Mouse (Mus musculus) heart, embryonic 12.5 days (tissue): ENCODE measurements around the gene Epor. TPM values are rescaled to one million over a fixed set of nuclear protein-coding genes. Genes with fewer than 3 reads are reported as not detected.
A peak's percentile ranks its signal among the peaks of the same experiment; 100 is the strongest.

Source experiments
- ATAC-seq: fragments of 200-750 bp; cut with Nextera tagmentation; 2 replicates; pipeline ENCODE4 v1.8.0; 2017; ENCODE audit warnings: moderate TSS enrichment, moderate library complexity; ENCODE audit not compliant: insufficient number of reproducible peaks, low FRiP score
- H3K27ac ChIP-seq: fragments of 300-500 bp; sonication (generic); 2 replicates; pipeline ENCODE4 v1.5.1; 2016; ENCODE audit warnings: mild to moderate bottlenecking, moderate library complexity; ENCODE audit not compliant: poor library complexity, severe bottlenecking
- H3K27me3 ChIP-seq: fragments of 300-500 bp; sonication (generic); replicated peaks from 2 replicates; pipeline ENCODE4 v1.6.1; 2016; ENCODE audit warnings: mild to moderate bottlenecking, moderate library complexity
- H3K36me3 ChIP-seq: fragments of 300-500 bp; sonication (generic); 2 replicates; pipeline ENCODE4 v1.6.1; 2016; ENCODE audit warnings: mild to moderate bottlenecking, moderate library complexity
- H3K4me1 ChIP-seq: fragments of 300-500 bp; sonication (generic); replicated peaks from 2 replicates; pipeline ENCODE4 v1.6.1; 2016; ENCODE audit warnings: mild to moderate bottlenecking
- H3K4me2 ChIP-seq: fragments of 300-500 bp; sonication (generic); 2 replicates; pipeline ENCODE4 v1.6.1; 2016; ENCODE audit warnings: mild to moderate bottlenecking, moderate library complexity
- H3K4me3 ChIP-seq: fragments of 300-500 bp; sonication (generic); 2 replicates; pipeline ENCODE4 v1.5.1; 2016; ENCODE audit warnings: mild to moderate bottlenecking
- H3K9ac ChIP-seq: fragments of 300-500 bp; sonication (generic); 2 replicates; pipeline ENCODE4 v1.6.1; 2016; ENCODE audit warnings: mild to moderate bottlenecking, moderate library complexity
- H3K9me3 ChIP-seq: fragments of 300-500 bp; sonication (generic); replicated peaks from 2 replicates; pipeline ENCODE4 v1.6.1; 2016; ENCODE audit warnings: mild to moderate bottlenecking, moderate library complexity
- WGBS: fragments of 180-500 bp; shearing (Covaris S2); methylation state at CpG from one replicate; pipeline ENCODE4 v1.1.7; 2016; 5-methylcytosine and 5-hydroxymethylcytosine counted together
- polyA plus RNA-seq: library from polyadenylated mRNA; unstranded; fragments of >200 nt; fragmentation: Nextera tagmentation; extraction: Ambion mirVana; gene quantifications from 2 replicates; pipeline ENCODE4 v1.2.1, GENCODE M21; 2016

The Epor gene
- polyA plus RNA-seq, 1 experiment from 2014 or later = 12.0 TPM

DNA sequence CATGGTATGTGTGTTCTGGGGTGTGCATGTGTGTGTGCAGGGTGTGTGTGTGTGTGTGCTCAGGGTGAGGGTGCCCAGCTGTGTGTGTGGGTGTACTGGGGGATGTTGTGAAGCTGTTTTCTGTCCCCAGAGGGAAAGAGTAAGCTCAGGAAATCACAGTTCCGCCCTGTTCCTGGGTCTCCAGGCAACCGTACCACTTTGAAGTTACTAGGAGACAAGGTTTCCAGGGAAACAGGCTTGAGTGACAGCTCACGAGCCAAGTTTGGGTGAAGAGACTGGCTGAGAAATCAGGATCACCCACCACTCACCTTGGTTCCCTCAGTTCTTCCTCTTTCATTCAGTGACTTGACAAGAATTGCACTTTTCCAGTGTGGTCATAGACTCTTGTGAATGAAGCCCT is 9.7 kb downstream of the Epor start:
- no peak for ATAC-seq
- no peaks in the 10 kb centered on the region for H3K9me3 ChIP-seq
- H3K27ac ChIP-seq = no peak overlapping the region
- H3K4me2 ChIP-seq = no peak overlapping the region
- H3K4me3 ChIP-seq = no peak overlapping the region
- H3K9ac ChIP-seq = no peak overlapping the region
- WGBS = 13% methylated on average over 3 of the region's 3 CpGs
- peaks cover 10% of the 10 kb centered on the region; the same call in 1 of the 2 replicates for H3K36me3 ChIP-seq
- H3K4me1 ChIP-seq = peaks cover 4% of the 10 kb centered on the region; the same call in 1 of the 2 replicates
- peaks cover 14% of the 10 kb centered on the region for H3K27me3 ChIP-seq

DNA sequence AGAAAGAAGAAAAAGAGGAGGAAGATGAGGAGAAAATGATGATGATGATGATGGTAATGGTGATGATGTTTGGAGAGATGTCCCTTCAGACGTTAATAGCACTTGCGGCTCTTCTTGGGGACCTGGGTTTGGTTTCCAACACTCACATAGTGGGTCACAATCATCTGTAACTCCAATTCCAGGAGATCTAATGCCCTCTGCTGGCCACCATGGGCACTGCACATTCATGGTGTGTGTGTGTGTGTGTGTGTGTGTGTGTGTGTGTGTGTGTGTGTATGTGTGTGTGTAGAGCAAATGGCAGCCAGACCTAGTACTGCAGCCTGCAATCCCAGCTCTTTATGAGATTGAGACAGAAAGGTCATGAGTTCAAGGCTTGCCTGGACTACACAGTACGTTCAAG is 11.3 kb downstream of the Epor start:
- 78% methylated on average over 3 of the region's 3 CpGs for WGBS
- no peak overlapping the region for H3K4me2 ChIP-seq
- H3K4me1 ChIP-seq = peaks cover 8% of the 10 kb centered on the region
- no peak overlapping the region for H3K4me3 ChIP-seq
- no peak overlapping the region for H3K27ac ChIP-seq
- no peak overlapping the region for H3K9ac ChIP-seq
- ATAC-seq = no peak
- H3K27me3 ChIP-seq = peaks cover 30% of the 10 kb centered on the region
- H3K9me3 ChIP-seq = no peaks in the 10 kb centered on the region
- no peaks in the 10 kb centered on the region for H3K36me3 ChIP-seq

DNA sequence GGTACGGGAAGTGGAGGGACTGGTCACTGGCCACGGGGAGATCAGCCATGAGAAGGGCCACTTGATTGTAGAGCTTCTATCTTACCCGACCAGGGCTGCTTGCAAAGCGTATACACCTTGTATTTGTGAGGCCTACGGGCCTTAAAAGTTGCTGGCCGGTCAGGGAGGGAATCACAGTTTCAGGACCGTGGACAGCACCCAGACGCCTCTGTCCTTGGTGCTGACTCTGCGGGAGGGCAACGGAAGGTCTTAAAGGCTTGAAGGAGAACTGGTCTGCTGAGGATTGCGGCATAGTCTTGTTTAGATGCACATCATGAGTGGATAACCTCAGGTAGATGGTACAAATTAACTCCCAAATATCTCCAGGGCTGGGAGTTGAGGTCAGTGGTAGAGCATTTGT is 13.0 kb downstream of the Epor start:
- H3K36me3 ChIP-seq = no peaks in the 10 kb centered on the region
- no peak overlapping the region for H3K9ac ChIP-seq
- ATAC-seq = no peak
- WGBS = 17% methylated on average over 11 of the region's 11 CpGs
- H3K9me3 ChIP-seq = no peaks in the 10 kb centered on the region
- no peak overlapping the region for H3K4me2 ChIP-seq
- H3K4me1 ChIP-seq = peaks cover 8% of the 10 kb centered on the region
- no peak overlapping the region for H3K27ac ChIP-seq
- H3K4me3 ChIP-seq = no peak overlapping the region
- peaks cover 43% of the 10 kb centered on the region for H3K27me3 ChIP-seq

DNA sequence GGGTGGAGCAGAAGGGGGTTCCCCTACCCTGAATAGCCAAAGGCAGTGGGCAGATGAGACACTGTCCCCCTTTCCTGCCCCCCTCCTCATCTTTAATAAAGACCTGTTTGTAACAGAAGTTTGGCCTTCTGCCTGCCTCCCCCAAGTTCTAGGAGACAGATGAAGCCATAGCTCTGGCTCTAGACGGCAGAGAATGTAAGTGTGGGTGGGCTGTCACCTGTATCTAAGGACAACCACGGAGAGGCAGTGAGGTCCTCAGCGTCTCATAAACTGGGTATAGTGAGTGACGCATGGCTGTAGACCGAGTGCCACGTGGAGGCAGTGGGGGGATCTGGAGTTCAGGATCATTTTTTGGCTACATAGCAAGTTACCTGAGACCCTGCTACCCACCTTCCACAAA is 14.5 kb downstream of the Epor start:
- Histone ChIP-seq H3K4me3 (no peak overlapping the region), H3K4me2 (no peak overlapping the region), H3K27ac (no peak overlapping the region), H3K4me1 (peaks cover 8% of the 10 kb centered on the region), H3K9me3 (no peaks in the 10 kb centered on the region), H3K27me3 (peaks cover 57% of the 10 kb centered on the region), H3K9ac (no peak overlapping the region), H3K36me3 (no peaks in the 10 kb centered on the region)
- no peak for ATAC-seq
- WGBS = 58% methylated on average over 6 of the region's 6 CpGs

DNA sequence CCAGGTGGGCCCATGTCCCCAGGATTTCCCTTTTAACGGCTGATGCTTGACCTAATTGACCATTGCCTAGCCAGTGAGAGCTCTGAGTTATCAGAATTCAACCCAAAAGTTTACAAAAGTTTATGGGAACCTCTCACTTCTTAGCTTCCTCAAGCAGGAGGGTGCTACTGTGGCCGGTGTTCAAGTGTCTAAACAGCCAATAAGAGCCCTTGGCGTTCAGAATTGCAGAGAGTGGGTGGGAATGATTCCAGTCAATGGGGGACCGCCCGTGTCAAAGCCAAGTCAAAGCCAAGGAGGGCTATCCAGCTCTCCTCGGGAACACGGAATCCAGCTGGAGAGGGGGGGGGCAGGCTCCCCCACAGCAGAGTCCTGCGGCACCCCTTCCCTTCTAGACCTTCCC is 15.2 kb downstream of the Epor start:
- H3K9me3 ChIP-seq = no peaks in the 10 kb centered on the region
- H3K27me3 ChIP-seq = peaks cover 62% of the 10 kb centered on the region
- WGBS = 55% methylated on average over 8 of the region's 8 CpGs

DNA sequence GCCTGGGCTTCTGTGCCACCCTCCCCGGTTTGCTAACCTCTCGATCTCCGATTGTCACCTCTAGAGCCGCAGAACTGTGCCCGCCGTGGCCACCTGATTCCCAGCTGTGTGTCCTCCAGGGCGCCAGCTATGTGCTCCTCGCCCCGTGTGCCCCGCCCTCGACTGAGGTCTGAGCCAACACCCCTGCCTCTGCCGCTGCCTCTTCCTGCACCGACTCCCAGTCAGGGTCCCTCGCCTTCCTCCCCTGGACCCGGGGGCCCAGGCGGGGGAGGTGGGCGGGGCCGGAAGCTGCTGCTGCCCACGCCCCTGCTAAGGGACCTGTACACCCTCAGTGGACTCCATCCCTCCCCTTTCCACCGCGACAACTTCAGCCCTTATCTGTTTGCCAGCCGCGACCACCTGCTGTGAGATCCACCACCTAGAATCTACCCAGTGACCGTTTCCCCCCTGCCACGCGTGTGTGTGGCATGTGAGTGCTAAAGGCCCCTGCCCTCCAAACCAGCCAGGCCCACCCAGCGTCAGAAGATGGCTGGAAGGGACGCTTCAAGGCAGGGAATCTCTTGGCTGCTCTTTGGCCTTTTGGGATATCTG is 15.7 kb downstream of the Epor start:
- H3K4me3 ChIP-seq = peak overlapping the region; percentile 18
- H3K9me3 ChIP-seq = no peaks in the 10 kb centered on the region
- H3K27me3 ChIP-seq = peaks cover 62% of the 10 kb centered on the region
- peaks cover 8% of the 10 kb centered on the region for H3K4me1 ChIP-seq
- no peak for ATAC-seq
- no peak overlapping the region for H3K9ac ChIP-seq
- 3% methylated on average over 26 of the region's 28 CpGs for WGBS
- no peak overlapping the region for H3K27ac ChIP-seq
- peak overlapping the region; percentile 45 for H3K4me2 ChIP-seq
- no peaks in the 10 kb centered on the region for H3K36me3 ChIP-seq

More for the DNA sequence above, 15.2 kb downstream of the Epor start:
- Histone ChIP-seq H3K36me3 (no peaks in the 10 kb centered on the region), H3K4me3 (no peak overlapping the region), H3K27ac (no peak overlapping the region), H3K4me2 (no peak overlapping the region), H3K9ac (no peak overlapping the region), H3K4me1 (peaks cover 8% of the 10 kb centered on the region)
- ATAC-seq = no peak

DNA sequence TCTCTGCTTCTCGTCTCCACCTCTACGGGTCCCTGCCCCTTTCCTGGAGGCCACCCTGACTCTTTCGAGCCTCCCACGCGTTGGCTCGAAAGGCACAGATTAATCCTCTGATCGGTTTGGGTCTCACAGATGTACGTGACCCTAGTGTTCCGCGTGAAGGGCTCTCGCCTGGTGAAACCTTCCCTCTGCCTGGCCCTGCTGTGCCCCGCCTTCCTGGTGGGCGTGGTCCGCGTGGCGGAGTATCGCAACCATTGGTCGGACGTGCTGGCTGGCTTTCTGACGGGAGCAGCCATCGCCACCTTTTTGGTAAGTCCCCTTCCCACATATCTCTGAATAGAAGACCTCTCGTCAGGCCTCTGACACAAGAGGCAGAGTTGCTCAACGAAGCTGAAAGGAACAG is 19.0 kb downstream of the Epor start:
- peaks cover 8% of the 10 kb centered on the region for H3K4me1 ChIP-seq
- ATAC-seq = no peak
- 13% methylated on average over 23 of the region's 23 CpGs for WGBS
- no peak overlapping the region for H3K4me3 ChIP-seq
- H3K9me3 ChIP-seq = no peaks in the 10 kb centered on the region
- H3K9ac ChIP-seq = no peak overlapping the region
- H3K36me3 ChIP-seq = peaks cover 4% of the 10 kb centered on the region; the same call in 1 of the 2 replicates
- no peak overlapping the region for H3K27ac ChIP-seq
- peak overlapping the region; percentile 8; the same call in 1 of the 2 replicates for H3K4me2 ChIP-seq
- peaks cover 54% of the 10 kb centered on the region for H3K27me3 ChIP-seq

DNA sequence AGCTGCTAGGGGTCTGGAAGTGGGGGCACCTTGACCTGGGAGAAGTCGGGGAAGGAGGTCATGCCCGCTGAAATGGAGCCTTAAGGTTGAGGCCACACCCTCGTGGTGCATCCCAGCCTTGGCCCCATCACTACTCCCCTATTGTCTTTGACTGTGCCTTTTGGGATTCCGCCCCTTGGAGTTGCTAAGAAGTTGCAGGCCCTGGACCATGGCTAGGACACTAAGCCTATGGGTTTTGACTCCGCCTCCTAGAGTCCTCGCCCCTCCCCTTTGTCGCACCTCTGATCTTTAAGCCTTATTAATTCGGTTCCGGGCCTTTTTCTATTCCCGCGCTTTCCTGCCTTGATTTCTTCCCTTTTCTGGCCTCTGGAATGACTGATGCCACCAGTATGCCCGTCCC is 19.7 kb downstream of the Epor start:
- peaks cover 4% of the 10 kb centered on the region; the same call in 1 of the 2 replicates for H3K36me3 ChIP-seq
- ATAC-seq = no peak
- H3K9me3 ChIP-seq = no peaks in the 10 kb centered on the region
- H3K4me2 ChIP-seq = no peak overlapping the region
- 34% methylated on average over 12 of the region's 12 CpGs for WGBS
- H3K9ac ChIP-seq = no peak overlapping the region
- peaks cover 48% of the 10 kb centered on the region for H3K27me3 ChIP-seq
- no peak overlapping the region for H3K27ac ChIP-seq
- peaks cover 8% of the 10 kb centered on the region for H3K4me1 ChIP-seq
- no peak overlapping the region for H3K4me3 ChIP-seq

DNA sequence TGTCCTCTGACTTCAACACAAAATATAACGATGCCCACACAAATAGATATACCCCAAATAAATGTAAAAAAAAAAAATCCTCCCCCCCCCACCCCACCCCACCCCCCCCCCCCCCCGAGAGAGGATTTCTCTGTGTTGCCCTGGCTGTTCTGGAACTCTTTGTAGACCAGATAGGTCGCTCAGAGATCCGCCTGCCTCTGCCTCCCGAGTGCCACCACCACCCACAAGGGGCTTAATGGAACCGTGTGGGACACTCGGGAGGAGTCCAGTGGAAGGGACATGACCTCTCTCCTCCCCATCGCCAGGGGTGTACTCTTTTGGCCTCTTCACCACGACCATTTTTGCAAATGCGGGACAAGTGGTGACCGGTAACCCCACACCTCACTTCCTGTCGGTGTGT is 20.3 kb downstream of the Epor start:
- 65% methylated on average over 9 of the region's 12 CpGs for WGBS
- Histone ChIP-seq H3K4me3 (no peak overlapping the region), H3K9ac (no peak overlapping the region), H3K27me3 (peaks cover 42% of the 10 kb centered on the region), H3K4me1 (peaks cover 8% of the 10 kb centered on the region), H3K27ac (no peak overlapping the region), H3K9me3 (no peaks in the 10 kb centered on the region), H3K4me2 (no peak overlapping the region), H3K36me3 (peaks cover 4% of the 10 kb centered on the region; the same call in 1 of the 2 replicates)
- ATAC-seq = no peak

DNA sequence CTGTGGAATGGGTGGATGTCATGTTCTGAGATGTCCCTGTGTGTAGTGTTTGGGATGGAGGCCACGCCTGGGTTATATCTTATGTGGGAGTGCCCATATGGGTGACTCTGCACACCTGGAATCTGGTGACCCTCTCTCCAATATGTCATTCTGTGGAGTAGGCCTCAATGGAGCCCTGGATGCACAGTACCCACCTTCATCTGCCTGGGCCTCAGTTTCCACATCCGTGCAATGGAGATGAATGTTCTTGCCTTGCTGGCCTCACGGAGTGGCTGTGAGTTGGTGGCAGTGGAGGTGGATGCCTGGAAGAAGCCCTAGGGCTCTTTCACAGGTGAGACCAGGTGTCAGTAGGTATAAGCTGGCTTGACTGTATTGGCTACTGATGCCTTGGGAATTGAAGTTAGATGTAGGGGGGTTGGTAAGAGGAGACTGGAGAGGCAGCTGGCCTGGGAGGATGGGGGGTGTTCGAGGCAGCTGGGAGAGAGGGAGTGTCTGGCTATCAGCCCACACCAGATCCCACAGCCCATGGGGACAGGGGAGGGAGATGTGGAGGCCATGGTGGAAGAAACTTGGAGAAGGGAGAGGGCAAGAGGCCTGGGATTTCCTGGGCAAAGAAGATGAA is 25.0 kb downstream of the Epor start:
- 82% methylated on average over 4 of the region's 4 CpGs for WGBS
- H3K9me3 ChIP-seq = no peaks in the 10 kb centered on the region
- ATAC-seq = no peak
- peaks cover under 1% of the 10 kb centered on the region for H3K27me3 ChIP-seq
- H3K4me2 ChIP-seq = no peak overlapping the region
- no peak overlapping the region for H3K4me3 ChIP-seq
- H3K27ac ChIP-seq = no peak overlapping the region
- H3K4me1 ChIP-seq = peaks cover 8% of the 10 kb centered on the region; the same call in 1 of the 2 replicates
- H3K9ac ChIP-seq = no peak overlapping the region
- peaks cover 4% of the 10 kb centered on the region; the same call in 1 of the 2 replicates for H3K36me3 ChIP-seq

DNA sequence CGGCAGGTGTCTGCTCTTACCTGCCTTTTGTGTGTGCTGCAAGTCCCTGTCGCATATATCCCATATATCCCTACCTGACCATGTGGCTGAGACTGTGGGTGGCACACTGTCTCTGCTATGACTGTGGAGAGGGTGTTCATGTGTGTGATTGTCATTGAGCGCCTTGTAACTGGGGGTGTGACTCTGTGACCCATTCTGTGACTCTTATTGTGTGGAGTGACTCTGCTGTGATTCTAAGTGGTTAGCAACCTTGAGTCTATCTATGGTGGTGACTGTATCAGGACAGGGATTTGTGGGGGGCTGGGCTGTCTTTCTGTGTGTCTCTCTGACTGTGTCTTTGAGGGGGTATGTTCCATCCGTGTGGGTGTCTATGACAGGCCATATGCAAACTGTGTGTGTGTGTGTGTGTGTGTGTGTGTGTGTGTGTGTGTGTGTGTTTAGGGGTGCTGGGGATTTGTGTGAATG is 25.6 kb downstream of the Epor start:
- no peak for ATAC-seq
- WGBS = 79% methylated on average over 4 of the region's 4 CpGs
- Histone ChIP-seq H3K36me3 (peaks cover 4% of the 10 kb centered on the region; the same call in 1 of the 2 replicates), H3K4me1 (peaks cover 8% of the 10 kb centered on the region; the same call in 1 of the 2 replicates), H3K4me3 (0 out of 2 replicates have a peak overlapping the region, but pooled peaks have one; percentile 63), H3K27ac (no peak overlapping the region), H3K9ac (peak overlapping the region; percentile 77; the same call in 1 of the 2 replicates), H3K9me3 (no peaks in the 10 kb centered on the region), H3K27me3 (no peaks in the 10 kb centered on the region), H3K4me2 (peak overlapping the region; percentile 88)
